Mouse (Mus musculus): ENCODE data around the gene Lhx3.

- TF ChIP-seq CTCF (IDR thresholded peaks at IDR 0.05; ENCODE audit: low read depth) (no peak), EP300 (IDR thresholded peaks at IDR 0.05; ENCODE audit: low read depth) (no peak)
These were observed 6.4 kb upstream of the Lhx3 start for GRCm38 (mm10) chr2:26214526-26214925.
